Mouse (Mus musculus) embryonic fibroblast, embryonic 13.5 days (primary cell): ENCODE data around the gene Lmbr1l. TPM values are rescaled to one million over a fixed set of nuclear protein-coding genes. Genes with fewer than 3 reads are reported as not detected.
"Not testable (repeated sequence)": the region's sequence is repeated elsewhere in the genome, so short reads cannot be mapped to it uniquely, and the experiment has no call there.

ENCODE experiments used
- H3K27ac ChIP-seq: 2 replicates; pipeline ENCODE4 v1.5.1; 2012; ENCODE audit warnings: low read length, control low read depth, inconsistent platforms; ENCODE audit not compliant: insufficient read depth
- H3K4me1 ChIP-seq: 2 replicates; pipeline ENCODE4 v1.6.1; 2011; ENCODE audit warnings: low read length; ENCODE audit not compliant: control insufficient read depth, insufficient read depth
- H3K4me3 ChIP-seq: 2 replicates; pipeline ENCODE4 v1.5.1; 2011; ENCODE audit warnings: mild to moderate bottlenecking, control low read depth, low read length; ENCODE audit not compliant: insufficient read depth
- CTCF ChIP-seq: IDR thresholded peaks from 2 replicates; pipeline ENCODE4 v1.5.1; 2011; ENCODE audit warnings: mild to moderate bottlenecking, control low read depth, low read length, moderate library complexity, borderline replicate concordance; ENCODE audit not compliant: insufficient read depth
- POLR2A ChIP-seq: IDR thresholded peaks from 2 replicates; pipeline ENCODE4 v1.6.1; 2011; ENCODE audit warnings: low read depth, mild to moderate bottlenecking, control low read depth, low read length, moderate library complexity
- polyA plus RNA-seq: library from polyadenylated mRNA; stranded (reverse); fragments of >200 nt; gene quantifications from 2 replicates; pipeline ENCODE4 v1.2.4, GENCODE M21; 2011; ENCODE audit warnings: low read depth; ENCODE audit not compliant: missing spikeins, insufficient read length

Gene Lmbr1l
- polyA plus RNA-seq, 1 experiment, result 14.7 TPM

DNA sequence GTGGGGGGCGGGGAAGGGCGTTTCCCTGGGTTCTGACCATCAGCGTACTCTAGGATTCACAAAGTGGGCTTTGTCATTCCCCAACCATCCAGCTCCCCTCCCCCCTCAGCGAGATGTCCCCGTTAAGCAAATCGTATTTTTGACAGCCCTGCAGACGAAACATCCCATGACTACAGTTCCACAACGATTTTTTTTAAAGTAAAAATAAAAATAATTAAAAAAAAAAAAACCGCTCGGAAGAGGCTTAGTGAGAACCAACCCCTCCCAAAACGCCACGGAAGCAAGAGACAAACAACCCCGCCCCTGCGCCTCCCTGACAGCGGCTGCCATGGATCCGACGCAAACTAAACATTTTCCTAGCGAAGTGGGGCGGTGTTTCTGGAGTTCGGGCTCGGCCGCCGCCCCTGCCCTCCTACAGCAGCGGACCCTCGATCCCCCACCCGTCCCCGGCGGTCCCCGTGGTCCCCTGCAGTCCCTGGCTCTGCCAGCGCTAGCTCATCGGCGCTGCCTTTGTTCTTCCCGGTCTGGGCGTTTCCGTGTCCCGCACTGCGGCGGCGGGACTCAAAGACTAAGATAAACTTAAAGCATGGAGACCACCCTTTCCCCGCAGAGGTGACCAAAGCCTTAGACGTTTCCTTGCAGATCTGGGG is 34.8 kb upstream of the Lmbr1l start:
- Histone ChIP-seq H3K4me1 (no peaks in the 10 kb centered on the region; the same call in 1 of the 2 replicates), H3K4me3 (peak overlapping the region; percentile 87), H3K27ac (peak overlapping the region; percentile 88)
- TF ChIP-seq POLR2A (no peak), CTCF (no peak)

DNA sequence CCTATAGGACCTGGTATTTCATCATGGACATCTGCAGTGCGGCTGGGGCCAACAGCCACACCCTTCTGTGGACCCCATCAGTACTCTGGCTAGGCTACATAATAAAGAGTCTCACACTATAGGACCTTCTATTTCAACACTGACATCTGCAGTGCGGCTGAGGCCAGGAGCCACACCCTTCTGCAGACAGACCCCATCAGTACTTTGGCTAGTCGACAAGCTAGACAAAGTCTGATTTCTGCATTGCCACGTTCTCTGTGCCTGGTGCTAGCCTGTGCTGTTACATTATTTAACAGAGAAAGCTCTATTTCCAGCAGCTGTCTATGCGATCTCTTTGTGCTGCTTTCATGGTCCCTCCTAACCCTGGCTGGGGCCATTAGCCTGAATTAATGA is 34.0 kb upstream of the Lmbr1l start:
- Histone ChIP-seq H3K4me1 (no peaks in the 10 kb centered on the region; the same call in 1 of the 2 replicates), H3K4me3 (peak overlapping the region; percentile 95), H3K27ac (peak overlapping the region; percentile 41)
- TF ChIP-seq CTCF (no peak), POLR2A (no peak; the same call in 1 of the 2 replicates)

DNA sequence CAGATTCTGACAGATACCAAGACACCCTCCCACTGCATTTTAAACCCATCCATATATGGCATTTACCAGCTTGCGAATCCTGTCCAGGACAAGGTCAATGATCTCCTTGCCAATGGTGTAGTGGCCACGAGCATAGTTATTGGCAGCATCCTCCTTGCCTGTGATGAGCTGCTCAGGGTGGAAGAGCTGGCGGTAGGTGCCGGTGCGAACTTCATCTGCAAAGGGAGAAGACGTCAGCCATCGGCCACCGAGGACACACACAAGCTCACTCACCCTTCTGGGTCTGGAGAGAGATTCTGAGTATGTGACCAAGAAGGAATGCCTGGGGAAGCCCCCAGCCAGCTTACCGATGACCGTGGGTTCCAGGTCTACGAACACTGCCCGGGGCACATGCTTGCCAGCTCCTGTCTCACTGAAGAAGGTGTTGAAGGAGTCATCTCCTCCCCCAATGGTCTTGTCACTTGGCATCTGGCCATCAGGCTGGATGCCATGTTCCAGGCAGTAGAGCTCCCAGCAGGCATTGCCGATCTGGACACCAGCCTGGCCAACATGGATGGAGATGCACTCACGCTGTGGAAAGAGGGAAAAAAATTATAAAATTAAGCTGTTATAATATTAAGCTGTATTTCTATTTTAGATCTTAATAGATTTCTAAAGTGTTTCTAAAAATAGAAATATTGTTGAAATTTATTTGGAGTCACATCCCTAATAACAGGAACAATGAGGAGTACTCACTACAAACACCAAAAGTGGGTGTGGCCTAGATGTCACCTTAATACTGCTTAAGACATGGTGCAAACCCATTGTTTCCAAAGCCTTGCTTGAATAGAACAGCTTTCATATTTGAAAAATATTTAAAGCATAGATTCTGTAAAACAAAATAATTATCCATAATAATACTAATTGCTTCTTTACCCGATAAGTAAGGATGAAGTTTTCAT is 33.4 kb upstream of the Lmbr1l start:
- H3K4me1 ChIP-seq, H3K27ac ChIP-seq: not testable (repeated sequence)
- peak overlapping the region; percentile 95 for H3K4me3 ChIP-seq

DNA sequence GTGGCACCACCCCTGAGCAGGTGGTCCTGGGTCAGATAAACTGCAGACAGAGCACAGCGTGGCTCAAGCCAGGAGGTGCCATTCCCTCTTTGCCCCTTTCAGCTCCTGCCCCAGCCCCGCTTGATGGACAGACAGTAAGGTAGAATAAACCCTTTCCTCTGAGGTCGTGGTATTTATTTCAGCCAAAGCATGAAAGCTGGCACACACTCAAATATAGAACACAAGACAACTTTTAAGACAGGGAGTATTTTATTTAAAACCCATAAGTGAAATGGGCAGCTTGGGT is 31.5 kb upstream of the Lmbr1l start:
- Histone ChIP-seq H3K4me3 (no peak overlapping the region), H3K27ac (no peak overlapping the region), H3K4me1 (no peaks in the 10 kb centered on the region)
- TF ChIP-seq CTCF, result no peak
- no peak for TF ChIP-seq POLR2A

DNA sequence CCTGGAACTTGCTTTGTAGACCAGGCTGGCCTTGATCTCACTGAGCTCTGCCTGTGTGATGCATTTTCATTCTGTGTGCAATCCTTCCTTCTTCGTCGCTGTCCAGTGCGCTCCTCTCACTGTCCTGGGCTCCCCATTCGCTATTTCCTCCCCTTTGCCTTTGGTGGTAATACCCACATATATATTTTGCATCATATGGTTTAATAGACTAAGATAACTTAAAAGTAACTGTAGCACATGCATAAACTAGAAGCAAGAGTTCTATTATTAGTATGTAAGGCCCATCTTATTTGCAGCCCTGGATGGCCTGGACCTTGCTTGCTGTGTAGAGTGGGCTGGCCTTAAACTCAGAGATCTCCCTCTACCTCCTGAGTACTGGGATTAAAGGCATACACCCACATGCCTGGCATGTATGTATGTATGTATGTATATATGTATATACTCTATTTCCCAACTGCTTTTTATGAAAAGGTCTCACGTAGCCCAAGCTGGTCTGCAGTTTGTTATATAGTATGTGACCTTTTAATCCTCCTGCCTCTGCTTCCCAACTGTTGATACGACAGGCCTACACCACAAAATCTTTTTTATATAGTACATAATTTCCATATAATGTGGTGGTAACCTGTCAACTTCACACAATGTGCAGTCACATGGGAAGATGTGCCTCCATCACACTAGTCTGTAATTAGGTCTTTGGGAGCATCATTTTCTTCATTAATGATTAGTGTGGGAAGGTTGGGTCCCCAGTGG is 31.0 kb upstream of the Lmbr1l start:
- H3K27ac ChIP-seq, result no peak overlapping the region
- no peak overlapping the region for H3K4me3 ChIP-seq
- TF ChIP-seq CTCF (no peak), POLR2A (peak; percentile 76)
- no peaks in the 10 kb centered on the region for H3K4me1 ChIP-seq

DNA sequence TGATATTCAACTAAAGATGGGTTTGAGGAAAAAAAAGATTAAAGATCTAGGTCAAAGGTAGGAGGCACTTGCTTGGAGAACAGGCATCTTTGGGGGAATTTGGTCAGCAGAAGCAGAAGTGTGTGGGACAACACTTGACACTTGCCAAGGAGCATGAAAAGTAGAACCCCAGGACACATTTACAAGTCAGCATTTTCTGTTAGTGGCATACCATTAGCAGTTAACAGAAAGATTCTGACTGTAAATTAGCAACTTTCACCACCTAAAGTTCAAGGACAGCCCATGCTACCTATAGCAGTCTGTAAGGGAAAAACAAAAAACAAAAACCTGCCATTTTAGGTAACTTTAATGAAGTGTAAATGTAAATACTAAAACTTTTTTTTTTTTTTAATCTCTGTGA is 30.4 kb upstream of the Lmbr1l start:
- Histone ChIP-seq H3K27ac (no peak overlapping the region), H3K4me1 (no peaks in the 10 kb centered on the region), H3K4me3 (no peak overlapping the region)
- TF ChIP-seq POLR2A (no peak), CTCF (no peak)

DNA sequence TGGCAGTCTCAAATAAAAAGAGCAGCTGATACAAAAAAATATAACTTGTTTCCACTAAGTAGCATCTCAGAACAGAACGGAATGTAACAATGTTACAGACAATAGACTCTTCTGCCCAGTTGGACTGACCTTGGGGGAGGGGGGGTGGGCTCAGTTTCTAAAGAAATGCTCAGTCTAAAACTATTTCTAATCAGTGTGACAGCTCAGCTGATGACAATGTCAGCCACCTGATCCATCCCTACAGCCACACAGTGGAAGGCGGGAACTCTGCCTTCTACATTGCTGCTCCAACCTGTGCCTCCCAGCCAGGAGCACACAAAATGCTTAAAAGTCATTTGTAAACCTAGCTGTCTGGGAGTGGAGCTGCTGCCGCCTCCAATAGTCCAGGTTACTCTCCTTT is 29.9 kb upstream of the Lmbr1l start:
- Histone ChIP-seq H3K4me3 (no peak overlapping the region), H3K27ac (no peak overlapping the region), H3K4me1 (no peaks in the 10 kb centered on the region)
- TF ChIP-seq CTCF (no peak), POLR2A (no peak)

DNA sequence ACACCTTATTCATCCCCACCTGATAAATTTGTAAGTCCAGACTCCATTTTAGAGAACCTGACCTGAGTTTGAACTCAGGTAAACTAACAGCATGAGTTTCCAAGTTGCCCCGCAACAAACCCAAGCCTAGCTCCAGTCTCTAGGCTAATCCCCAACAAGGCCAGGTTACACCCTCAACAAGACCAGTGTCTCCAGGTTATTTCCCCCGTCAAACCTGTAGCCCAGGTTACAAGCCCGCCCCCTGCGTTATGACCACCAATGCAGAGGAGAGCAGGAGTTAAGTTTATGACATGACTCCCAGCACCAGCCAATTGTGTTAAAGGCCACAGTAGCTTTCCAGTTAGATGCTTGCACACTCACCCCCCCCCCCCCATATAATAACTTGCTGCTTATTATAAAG is 25.1 kb upstream of the Lmbr1l start:
- H3K27ac ChIP-seq, result no peak overlapping the region
- TF ChIP-seq CTCF, result no peak
- TF ChIP-seq POLR2A, result no peak
- H3K4me3 ChIP-seq, result no peak overlapping the region
- H3K4me1 ChIP-seq, result no peaks in the 10 kb centered on the region

DNA sequence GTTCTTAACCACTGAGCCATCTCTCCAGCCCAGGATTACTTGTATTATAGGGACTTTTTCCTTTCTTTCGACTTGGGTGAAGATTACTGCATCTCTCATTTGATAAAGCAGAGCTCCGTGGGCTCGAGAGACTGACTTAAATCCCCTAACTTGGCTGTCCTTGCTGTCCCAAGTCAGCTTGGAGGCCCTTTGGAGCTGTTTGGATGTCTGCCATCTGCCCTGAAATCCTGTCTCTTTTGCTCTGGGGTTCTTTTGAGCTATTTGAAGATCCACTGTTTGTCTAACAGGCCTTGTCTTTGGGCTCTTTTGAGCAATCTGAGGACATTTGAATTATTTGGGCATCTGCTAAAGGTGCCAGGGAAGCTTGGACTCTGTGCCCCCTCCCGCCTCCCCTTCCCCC is 24.1 kb upstream of the Lmbr1l start:
- no peak for TF ChIP-seq CTCF
- no peak for TF ChIP-seq POLR2A
- Histone ChIP-seq H3K4me1 (no peaks in the 10 kb centered on the region), H3K27ac (no peak overlapping the region), H3K4me3 (no peak overlapping the region)

DNA sequence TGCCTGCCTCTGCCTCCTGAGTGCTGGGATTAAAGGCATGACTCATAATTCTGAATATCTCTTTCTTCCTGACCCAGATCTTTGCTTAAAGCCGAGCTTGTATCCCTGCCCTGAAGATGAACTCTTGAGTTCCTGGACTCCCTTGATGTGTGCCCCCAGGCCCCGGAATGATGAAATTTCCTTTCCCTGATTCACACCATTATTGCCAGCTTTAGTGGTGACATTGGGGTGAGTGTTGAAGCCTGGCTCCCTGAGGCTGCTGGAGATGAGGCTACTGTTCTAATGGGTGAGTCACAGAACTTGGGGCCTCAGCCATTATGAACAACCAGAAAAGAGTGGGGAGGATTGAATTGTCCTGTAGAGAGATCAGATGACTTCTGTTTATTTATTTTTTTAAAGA is 23.5 kb upstream of the Lmbr1l start:
- Histone ChIP-seq H3K4me3 (no peak overlapping the region), H3K27ac (no peak overlapping the region), H3K4me1 (no peaks in the 10 kb centered on the region)
- TF ChIP-seq POLR2A, result no peak
- TF ChIP-seq CTCF, result no peak

DNA sequence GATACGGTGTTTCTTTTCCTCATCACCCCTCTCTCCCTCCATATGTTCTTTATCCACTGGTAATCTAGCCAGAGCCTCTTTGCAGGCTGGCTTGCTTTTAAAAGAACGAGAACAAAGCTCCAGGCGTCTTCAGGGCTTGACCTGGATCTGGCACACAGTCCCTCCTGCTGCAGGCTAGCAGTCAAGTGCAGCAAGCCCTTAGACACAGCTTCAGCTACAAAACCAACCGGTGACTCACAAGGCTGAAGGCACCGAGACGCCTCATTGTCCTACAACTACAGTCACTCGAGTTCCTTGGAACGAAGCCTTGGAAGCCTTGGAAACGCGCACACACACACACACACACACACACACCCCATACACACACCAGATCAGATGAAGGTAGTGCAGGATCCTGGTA is 22.8 kb upstream of the Lmbr1l start:
- TF ChIP-seq POLR2A (no peak), CTCF (no peak)
- H3K4me3 ChIP-seq, result no peak overlapping the region
- H3K27ac ChIP-seq, result no peak overlapping the region
- H3K4me1 ChIP-seq, result no peaks in the 10 kb centered on the region
